Mouse (Mus musculus) liver, embryonic 14.5 days (tissue): ENCODE measurements at regions not wholly inside any gene's neighbourhood (a gene's known extent, or its start where the extent isn't known, plus 50 kb on each side); places are given as distances from the start of the nearest gene placed in this dataset.

Source experiments
- CTCF ChIP-seq: IDR thresholded peaks from 2 replicates; pipeline ENCODE4 v1.5.1; 2016; ENCODE audit warnings: antibody characterized with exemption, low read depth, control low read depth
- EP300 ChIP-seq: IDR thresholded peaks from 2 replicates; pipeline ENCODE4 v1.6.1; 2016; ENCODE audit warnings: antibody characterized with exemption, low read depth

DNA sequence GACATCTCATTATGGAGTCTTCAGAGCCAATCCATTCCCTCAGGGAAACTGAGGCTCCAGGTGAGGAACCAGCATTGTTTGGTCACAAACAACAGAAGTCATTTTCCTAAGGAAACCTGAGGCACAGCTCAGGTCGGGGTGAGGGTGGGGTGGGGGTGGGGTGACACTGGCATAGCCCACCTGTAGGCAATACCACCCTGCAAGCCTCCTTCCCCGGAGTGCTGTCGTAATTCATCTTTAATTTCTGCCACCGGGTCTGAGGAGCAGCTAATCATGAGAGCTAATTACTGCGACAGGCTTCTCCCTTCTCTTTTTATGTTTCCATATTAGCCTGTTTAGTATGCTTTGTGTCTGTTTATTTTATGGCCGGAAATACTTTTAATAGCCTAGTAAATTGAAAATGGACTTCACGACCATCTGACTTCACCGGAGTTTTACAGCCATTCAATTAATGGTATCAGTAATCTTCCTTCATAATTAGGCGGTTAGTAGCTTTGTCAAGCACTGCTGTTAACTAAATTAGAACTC, 276.3 kb downstream of the Rybp start:
- no peak for TF ChIP-seq CTCF
- no peak for TF ChIP-seq EP300
